Mouse (Mus musculus): ENCODE results near the gene Mroh7. TPM values are rescaled to one million over a fixed set of nuclear protein-coding genes. Genes with fewer than 3 reads are reported as not detected.

Mroh7 gene
- total RNA-seq, 1 experiment, result 0.45 TPM

- H3K36me3 ChIP-seq (ENCODE audit: control insufficient read depth, insufficient read depth, low read length, poor library complexity, severe bottlenecking), result no peaks in the 10 kb centered on the region
- H3K27ac ChIP-seq (ENCODE audit: insufficient read depth, low read depth, low read length, poor library complexity, severe bottlenecking), result peak overlapping the region; percentile 51; the same call in 1 of the 2 replicates
- H3K9ac ChIP-seq (ENCODE audit: insufficient read depth, low read depth, low read length, poor library complexity, severe bottlenecking), result no peak overlapping the region; the same call in 1 of the 2 replicates
- no peak overlapping the region for H3K4me3 ChIP-seq (ENCODE audit: insufficient read depth in 1 of 2, low read depth in 1 of 2, low read length in 2 of 2, poor library complexity in 1 of 2, severe bottlenecking in 1 of 2)
- H3K9me3 ChIP-seq (ENCODE audit: control insufficient read depth, insufficient read depth, low read depth, low read length), result no peaks in the 10 kb centered on the region
- TF ChIP-seq MAFK (IDR thresholded peaks at IDR 0.05; ENCODE audit: insufficient read depth, low read depth, low read length) (no peak), CHD2 (IDR thresholded peaks at IDR 0.05; ENCODE audit: low read depth, low read length) (no peak), ZC3H11A (IDR thresholded peaks at IDR 0.05; ENCODE audit: borderline replicate concordance, low read depth, low read length) (no peak), HCFC1 (IDR thresholded peaks at IDR 0.05; ENCODE audit: borderline replicate concordance, insufficient read depth, low read length) (no peak), ZNF384 (IDR thresholded peaks at IDR 0.05; ENCODE audit: low read depth, low read length) (no peak)
- in situ Hi-C loops (cut with MboI; ENCODE audit: low sequenced_read_pairs in 2 of 2, unreplicated experiment in 2 of 2), result loop anchor here in 1 of 2 experiments (5.0 kb wide), 1 partner anchor 76 kb away; no protein-coding TSS in a partner anchor
- peak; percentile 63 for DNase-seq (ENCODE audit: low read depth, low spot score)
- peaks cover 4 to 20% of the 10 kb centered on the region in 2 experiments; a peak in 3 of 4 replicates for H3K4me1 ChIP-seq (ENCODE audit: control insufficient read depth in 2 of 2, insufficient read depth in 2 of 2, low read length in 2 of 2, poor library complexity in 1 of 2)
Observed at GRCm38 (mm10) chr4:106707957-106708356, 22.8 kb downstream of the Mroh7 start.

GRCm38 (mm10) chr4:106705096-106705665 is 25.5 kb downstream of the Mroh7 start:
- Histone ChIP-seq H3K9ac (ENCODE audit: insufficient read depth, low read depth, low read length, poor library complexity, severe bottlenecking) (no peak overlapping the region), H3K27ac (ENCODE audit: insufficient read depth, low read depth, low read length, poor library complexity, severe bottlenecking) (no peak overlapping the region)
- DNase-seq (ENCODE audit: low read depth, low spot score), result no peak

GRCm38 (mm10) chr4:106704416-106704815 is 26.3 kb downstream of the Mroh7 start:
- TF ChIP-seq CHD2 (IDR thresholded peaks at IDR 0.05; ENCODE audit: low read depth, low read length), result no peak
- TF ChIP-seq ZNF384 (IDR thresholded peaks at IDR 0.05; ENCODE audit: low read depth, low read length), result no peak
- H3K4me3 ChIP-seq (ENCODE audit: insufficient read depth in 1 of 2, low read depth in 1 of 2, low read length in 2 of 2, poor library complexity in 1 of 2, severe bottlenecking in 1 of 2), result no peak overlapping the region
- H3K4me1 ChIP-seq (ENCODE audit: control insufficient read depth in 2 of 2, insufficient read depth in 2 of 2, low read length in 2 of 2, poor library complexity in 1 of 2), result peaks cover 4 to 20% of the 10 kb centered on the region in 2 experiments; a peak in 3 of 4 replicates
- H3K36me3 ChIP-seq (ENCODE audit: control insufficient read depth, insufficient read depth, low read length, poor library complexity, severe bottlenecking), result no peaks in the 10 kb centered on the region
- DNase-seq (ENCODE audit: low read depth, low spot score), result no peak
- in situ Hi-C loops (cut with MboI; ENCODE audit: low sequenced_read_pairs in 2 of 2, unreplicated experiment in 2 of 2), result no loop called here
- H3K27ac ChIP-seq (ENCODE audit: insufficient read depth, low read depth, low read length, poor library complexity, severe bottlenecking), result no peak overlapping the region
- H3K9ac ChIP-seq (ENCODE audit: insufficient read depth, low read depth, low read length, poor library complexity, severe bottlenecking), result no peak overlapping the region
- no peaks in the 10 kb centered on the region for H3K9me3 ChIP-seq (ENCODE audit: control insufficient read depth, insufficient read depth, low read depth, low read length)

More at GRCm38 (mm10) chr4:106705096-106705665, 25.5 kb downstream of the Mroh7 start:
- H3K4me1 ChIP-seq (ENCODE audit: control insufficient read depth in 2 of 2, insufficient read depth in 2 of 2, low read length in 2 of 2, poor library complexity in 1 of 2), result peaks cover 4 to 20% of the 10 kb centered on the region in 2 experiments; a peak in 3 of 4 replicates
- no peaks in the 10 kb centered on the region for H3K36me3 ChIP-seq (ENCODE audit: control insufficient read depth, insufficient read depth, low read length, poor library complexity, severe bottlenecking)
- no peaks in the 10 kb centered on the region for H3K9me3 ChIP-seq (ENCODE audit: control insufficient read depth, insufficient read depth, low read depth, low read length)
- H3K4me3 ChIP-seq (ENCODE audit: insufficient read depth in 1 of 2, low read depth in 1 of 2, low read length in 2 of 2, poor library complexity in 1 of 2, severe bottlenecking in 1 of 2), result no peak overlapping the region
- in situ Hi-C loops (cut with MboI; ENCODE audit: low sequenced_read_pairs in 2 of 2, unreplicated experiment in 2 of 2), result loop anchor here in 1 of 2 experiments (5.0 kb wide), 1 partner anchor 73 kb away; no protein-coding TSS in a partner anchor
- TF ChIP-seq ZNF384 (IDR thresholded peaks at IDR 0.05; ENCODE audit: low read depth, low read length), result no peak

- no peak overlapping the region for H3K9ac ChIP-seq (ENCODE audit: insufficient read depth, low read depth, low read length, poor library complexity, severe bottlenecking)
- no peak for DNase-seq (ENCODE audit: low read depth, low spot score)
- H3K9me3 ChIP-seq (ENCODE audit: control insufficient read depth, insufficient read depth, low read depth, low read length), result no peaks in the 10 kb centered on the region
- in situ Hi-C loops (cut with MboI; ENCODE audit: low sequenced_read_pairs in 2 of 2, unreplicated experiment in 2 of 2), result no loop called here
- no peaks in the 10 kb centered on the region for H3K36me3 ChIP-seq (ENCODE audit: control insufficient read depth, insufficient read depth, low read length, poor library complexity, severe bottlenecking)
- no peak for TF ChIP-seq CHD2 (IDR thresholded peaks at IDR 0.05; ENCODE audit: low read depth, low read length)
- TF ChIP-seq HCFC1 (IDR thresholded peaks at IDR 0.05; ENCODE audit: borderline replicate concordance, insufficient read depth, low read length), result no peak
- no peak for TF ChIP-seq MAFK (IDR thresholded peaks at IDR 0.05; ENCODE audit: insufficient read depth, low read depth, low read length)
- no peak for TF ChIP-seq ZC3H11A (IDR thresholded peaks at IDR 0.05; ENCODE audit: borderline replicate concordance, low read depth, low read length)
- no peak for TF ChIP-seq ZNF384 (IDR thresholded peaks at IDR 0.05; ENCODE audit: low read depth, low read length)
- no peak overlapping the region for H3K4me3 ChIP-seq (ENCODE audit: insufficient read depth in 1 of 2, low read depth in 1 of 2, low read length in 2 of 2, poor library complexity in 1 of 2, severe bottlenecking in 1 of 2)
- H3K27ac ChIP-seq (ENCODE audit: insufficient read depth, low read depth, low read length, poor library complexity, severe bottlenecking), result no peak overlapping the region
- H3K4me1 ChIP-seq (ENCODE audit: control insufficient read depth in 2 of 2, insufficient read depth in 2 of 2, low read length in 2 of 2, poor library complexity in 1 of 2), result peaks cover 4 to 20% of the 10 kb centered on the region in 2 experiments; a peak in 3 of 4 replicates
Observed at GRCm38 (mm10) chr4:106703956-106704355, 26.8 kb downstream of the Mroh7 start.

- no peak for TF ChIP-seq MAFK (IDR thresholded peaks at IDR 0.05; ENCODE audit: insufficient read depth, low read depth, low read length)
- no peak for TF ChIP-seq CHD2 (IDR thresholded peaks at IDR 0.05; ENCODE audit: low read depth, low read length)
- no peak for TF ChIP-seq HCFC1 (IDR thresholded peaks at IDR 0.05; ENCODE audit: borderline replicate concordance, insufficient read depth, low read length)
- no peak for TF ChIP-seq ZC3H11A (IDR thresholded peaks at IDR 0.05; ENCODE audit: borderline replicate concordance, low read depth, low read length)
- TF ChIP-seq ZNF384 (IDR thresholded peaks at IDR 0.05; ENCODE audit: low read depth, low read length), result no peak
- Histone ChIP-seq H3K9ac (ENCODE audit: insufficient read depth, low read depth, low read length, poor library complexity, severe bottlenecking) (no peak overlapping the region), H3K27ac (ENCODE audit: insufficient read depth, low read depth, low read length, poor library complexity, severe bottlenecking) (no peak overlapping the region), H3K4me1 (ENCODE audit: control insufficient read depth in 2 of 2, insufficient read depth in 2 of 2, low read length in 2 of 2, poor library complexity in 1 of 2) (peaks cover 4 to 9% of the 10 kb centered on the region in 2 experiments; a peak in 2 of 4 replicates), H3K4me3 (ENCODE audit: insufficient read depth in 1 of 2, low read depth in 1 of 2, low read length in 2 of 2, poor library complexity in 1 of 2, severe bottlenecking in 1 of 2) (no peak overlapping the region), H3K9me3 (ENCODE audit: control insufficient read depth, insufficient read depth, low read depth, low read length) (no peaks in the 10 kb centered on the region), H3K36me3 (ENCODE audit: control insufficient read depth, insufficient read depth, low read length, poor library complexity, severe bottlenecking) (no peaks in the 10 kb centered on the region)
- DNase-seq (ENCODE audit: low read depth, low spot score), result no peak
- in situ Hi-C loops (cut with MboI; ENCODE audit: low sequenced_read_pairs in 2 of 2, unreplicated experiment in 2 of 2), result no loop called here
Observed at GRCm38 (mm10) chr4:106700798-106701197, 29.9 kb downstream of the Mroh7 start.

Data from ES-E14 (cell line).